Mouse (Mus musculus): ENCODE data around the gene Stard10. TPM values are rescaled to one million over a fixed set of nuclear protein-coding genes. Genes with fewer than 3 reads are reported as not detected.

Gene Stard10
- total and polyA plus RNA-seq, 3 experiments, result 53.1 to 113 (median 62.2) TPM

DNA sequence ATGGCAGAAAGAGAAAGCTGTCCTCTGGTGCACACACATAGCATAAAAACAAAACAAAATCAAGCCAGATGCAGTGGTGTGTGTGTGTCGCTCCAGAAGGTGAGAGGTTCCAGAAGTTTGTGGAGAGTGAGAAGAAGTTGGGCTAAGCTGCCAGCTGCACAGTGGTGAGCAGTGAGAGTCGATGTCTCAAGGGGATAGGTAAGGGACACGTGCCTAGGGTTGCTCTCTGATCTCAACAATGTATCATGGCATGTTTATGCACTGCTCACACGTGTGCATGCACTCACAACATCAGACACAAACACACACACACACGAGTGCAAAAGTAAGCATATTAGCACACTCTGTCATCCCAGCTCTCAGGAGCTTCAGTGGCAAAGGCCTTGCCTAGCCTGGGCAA, 47.0 kb downstream of the Stard10 start:
- Histone ChIP-seq H3K4me3 (no peak overlapping the region), H3K27ac (no peak overlapping the region), H3K36me3 (ENCODE audit: control insufficient read depth, insufficient read depth, low read length) (no peaks in the 10 kb centered on the region), H3K27me3 (ENCODE audit: control insufficient read depth, insufficient read depth, low read length) (no peaks in the 10 kb centered on the region), H3K79me2 (replicated peaks; ENCODE audit: control insufficient read depth, insufficient read depth, low read length) (no peaks in the 10 kb centered on the region), H3K9ac (ENCODE audit: low read depth, low read length) (no peak overlapping the region), H3K4me1 (ENCODE audit: control insufficient read depth, insufficient read depth, low read length) (no peaks in the 10 kb centered on the region)
- no peak for DNase-seq
- WGBS, result 81% methylated on average over 5 of the region's 5 CpGs
- TF ChIP-seq POLR2A (IDR thresholded peaks at IDR 0.05; ENCODE audit: insufficient read depth, low read depth, low read length), result no peak
- no peak for TF ChIP-seq EP300 (IDR thresholded peaks at IDR 0.05; ENCODE audit: insufficient read depth, low read depth, low read length)
- TF ChIP-seq CTCF (IDR thresholded peaks at IDR 0.05), result no peak
- intact Hi-C loops (cut with DNase I), result no loop called here

GRCm38 (mm10) chr7:101367901-101368852, 51.3 kb downstream of the Stard10 start:
- DNase-seq, result no peak
- Histone ChIP-seq H3K4me3 (no peak overlapping the region), H3K27ac (no peak overlapping the region), H3K79me2 (replicated peaks; ENCODE audit: control insufficient read depth, insufficient read depth, low read length) (no peaks in the 10 kb centered on the region), H3K9ac (ENCODE audit: low read depth, low read length) (no peak overlapping the region), H3K36me3 (ENCODE audit: control insufficient read depth, insufficient read depth, low read length) (no peaks in the 10 kb centered on the region), H3K27me3 (ENCODE audit: control insufficient read depth, insufficient read depth, low read length) (no peaks in the 10 kb centered on the region), H3K4me1 (ENCODE audit: control insufficient read depth, insufficient read depth, low read length) (no peaks in the 10 kb centered on the region)
- 49% methylated on average over 11 of the region's 11 CpGs for WGBS
- intact Hi-C loops (cut with DNase I), result loop anchor here (1.0 kb wide), 1 partner anchor 44 kb away; no protein-coding TSS in a partner anchor
- TF ChIP-seq POLR2A (IDR thresholded peaks at IDR 0.05; ENCODE audit: insufficient read depth, low read depth, low read length) (no peak), CTCF (IDR thresholded peaks at IDR 0.05) (peak; percentile 66)

GRCm38 (mm10) chr7:101369666-101370065, 52.8 kb downstream of the Stard10 start:
- intact Hi-C loops (cut with DNase I), result no loop called here
- WGBS, result 83% methylated on average over 7 of the region's 7 CpGs
- Histone ChIP-seq H3K79me2 (replicated peaks; ENCODE audit: control insufficient read depth, insufficient read depth, low read length) (no peaks in the 10 kb centered on the region), H3K27ac (no peak overlapping the region), H3K27me3 (ENCODE audit: control insufficient read depth, insufficient read depth, low read length) (no peaks in the 10 kb centered on the region), H3K36me3 (ENCODE audit: control insufficient read depth, insufficient read depth, low read length) (no peaks in the 10 kb centered on the region), H3K4me3 (no peak overlapping the region), H3K9ac (ENCODE audit: low read depth, low read length) (no peak overlapping the region), H3K4me1 (ENCODE audit: control insufficient read depth, insufficient read depth, low read length) (no peaks in the 10 kb centered on the region)
- DNase-seq, result no peak
- TF ChIP-seq EP300 (IDR thresholded peaks at IDR 0.05; ENCODE audit: insufficient read depth, low read depth, low read length), result no peak
- no peak for TF ChIP-seq CTCF (IDR thresholded peaks at IDR 0.05)
- no peak for TF ChIP-seq POLR2A (IDR thresholded peaks at IDR 0.05; ENCODE audit: insufficient read depth, low read depth, low read length)

GRCm38 (mm10) chr7:101373082-101373481, 56.2 kb downstream of the Stard10 start:
- peaks cover 2% of the 10 kb centered on the region for H3K4me1 ChIP-seq (ENCODE audit: control insufficient read depth, insufficient read depth, low read length)
- no peak overlapping the region for H3K4me3 ChIP-seq
- intact Hi-C loops (cut with DNase I), result no loop called here
- DNase-seq, result no peak
- H3K27ac ChIP-seq, result no peak overlapping the region
- no peaks in the 10 kb centered on the region for H3K36me3 ChIP-seq (ENCODE audit: control insufficient read depth, insufficient read depth, low read length)
- 88% methylated on average over 26 of the region's 26 CpGs for WGBS
- no peak for TF ChIP-seq POLR2A (IDR thresholded peaks at IDR 0.05; ENCODE audit: insufficient read depth, low read depth, low read length)
- TF ChIP-seq EP300 (IDR thresholded peaks at IDR 0.05; ENCODE audit: insufficient read depth, low read depth, low read length), result no peak
- TF ChIP-seq CTCF (IDR thresholded peaks at IDR 0.05), result no peak
- no peak overlapping the region for H3K9ac ChIP-seq (ENCODE audit: low read depth, low read length)
- H3K79me2 ChIP-seq (replicated peaks; ENCODE audit: control insufficient read depth, insufficient read depth, low read length), result no peaks in the 10 kb centered on the region
- H3K27me3 ChIP-seq (ENCODE audit: control insufficient read depth, insufficient read depth, low read length), result no peaks in the 10 kb centered on the region

DNA sequence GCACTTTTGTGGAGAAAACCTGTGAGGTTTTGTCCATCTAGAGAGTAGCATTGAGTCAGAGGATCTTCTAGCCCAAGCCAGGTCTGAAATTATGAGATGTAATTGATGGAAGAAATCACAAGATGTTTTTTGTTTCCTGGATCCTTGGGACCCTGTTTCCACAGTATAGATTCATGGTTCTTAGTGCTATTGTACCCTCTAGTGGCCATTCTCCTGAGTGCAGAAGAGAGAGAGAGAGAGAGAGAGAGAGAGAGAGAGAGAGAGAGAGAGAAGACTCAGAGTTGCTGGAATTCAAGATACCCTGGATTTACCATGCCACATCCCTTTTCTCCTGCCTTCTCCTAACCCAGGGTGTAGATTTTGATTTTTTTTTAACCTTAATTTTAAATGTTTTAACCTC, 57.3 kb downstream of the Stard10 start:
- intact Hi-C loops (cut with DNase I), result loop anchor here (1.0 to 2.0 kb wide), 2 partner anchors 63 to 313 kb away; no protein-coding TSS in a partner anchor
- Histone ChIP-seq H3K36me3 (ENCODE audit: control insufficient read depth, insufficient read depth, low read length) (no peaks in the 10 kb centered on the region), H3K4me1 (ENCODE audit: control insufficient read depth, insufficient read depth, low read length) (peaks cover 2% of the 10 kb centered on the region), H3K9ac (ENCODE audit: low read depth, low read length) (no peak overlapping the region), H3K27ac (no peak overlapping the region), H3K79me2 (replicated peaks; ENCODE audit: control insufficient read depth, insufficient read depth, low read length) (no peaks in the 10 kb centered on the region), H3K27me3 (ENCODE audit: control insufficient read depth, insufficient read depth, low read length) (no peaks in the 10 kb centered on the region), H3K4me3 (no peak overlapping the region)
- peak; percentile 74 for TF ChIP-seq CTCF (IDR thresholded peaks at IDR 0.05)
- TF ChIP-seq POLR2A (IDR thresholded peaks at IDR 0.05; ENCODE audit: insufficient read depth, low read depth, low read length), result no peak
- no peak for TF ChIP-seq EP300 (IDR thresholded peaks at IDR 0.05; ENCODE audit: insufficient read depth, low read depth, low read length)
- no peak for DNase-seq

DNA sequence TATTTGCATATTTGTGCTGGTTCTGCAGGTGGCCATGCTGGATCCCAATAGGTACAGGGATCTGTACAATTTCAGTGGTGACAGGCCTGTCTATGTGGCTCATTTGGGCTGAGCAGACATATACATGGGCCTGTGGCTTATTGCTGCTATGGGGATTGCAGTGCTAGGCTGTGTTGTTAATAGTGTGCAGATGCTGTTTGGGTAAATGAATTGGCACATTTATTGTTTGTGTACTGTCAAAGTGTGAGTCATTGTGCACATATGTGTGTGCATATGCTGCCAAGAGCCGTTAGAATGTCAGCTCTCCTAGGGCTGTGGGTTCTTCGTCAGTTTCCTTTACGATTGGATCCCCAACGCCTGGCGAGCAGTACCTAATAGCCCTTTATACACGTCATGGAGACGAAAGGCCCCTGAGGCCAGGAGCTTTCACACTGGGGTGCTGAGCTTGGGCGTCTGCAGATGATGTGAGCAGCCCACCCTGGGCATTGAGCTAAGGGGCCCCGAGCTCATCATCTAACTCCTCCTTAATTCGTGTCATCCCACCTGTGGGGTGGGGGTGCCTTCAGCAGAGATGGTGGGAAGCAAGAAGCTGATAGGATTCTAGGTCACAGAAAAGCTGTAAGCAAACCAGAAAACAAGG, 59.9 kb downstream of the Stard10 start:
- H3K4me1 ChIP-seq (ENCODE audit: control insufficient read depth, insufficient read depth, low read length), result peaks cover 6% of the 10 kb centered on the region
- no peak for TF ChIP-seq EP300 (IDR thresholded peaks at IDR 0.05; ENCODE audit: insufficient read depth, low read depth, low read length)
- TF ChIP-seq POLR2A (IDR thresholded peaks at IDR 0.05; ENCODE audit: insufficient read depth, low read depth, low read length), result no peak
- TF ChIP-seq CTCF (IDR thresholded peaks at IDR 0.05), result no peak
- H3K79me2 ChIP-seq (replicated peaks; ENCODE audit: control insufficient read depth, insufficient read depth, low read length), result no peaks in the 10 kb centered on the region
- no peak overlapping the region for H3K4me3 ChIP-seq
- H3K27ac ChIP-seq, result no peak overlapping the region
- H3K9ac ChIP-seq (ENCODE audit: low read depth, low read length), result no peak overlapping the region
- WGBS, result 82% methylated on average over 10 of the region's 10 CpGs
- no peak for DNase-seq
- no peaks in the 10 kb centered on the region for H3K36me3 ChIP-seq (ENCODE audit: control insufficient read depth, insufficient read depth, low read length)
- no peaks in the 10 kb centered on the region for H3K27me3 ChIP-seq (ENCODE audit: control insufficient read depth, insufficient read depth, low read length)
- intact Hi-C loops (cut with DNase I), result no loop called here
